13 mouse cellular contexts compared by ENCODE assay signal in the genomic region with DNA sequence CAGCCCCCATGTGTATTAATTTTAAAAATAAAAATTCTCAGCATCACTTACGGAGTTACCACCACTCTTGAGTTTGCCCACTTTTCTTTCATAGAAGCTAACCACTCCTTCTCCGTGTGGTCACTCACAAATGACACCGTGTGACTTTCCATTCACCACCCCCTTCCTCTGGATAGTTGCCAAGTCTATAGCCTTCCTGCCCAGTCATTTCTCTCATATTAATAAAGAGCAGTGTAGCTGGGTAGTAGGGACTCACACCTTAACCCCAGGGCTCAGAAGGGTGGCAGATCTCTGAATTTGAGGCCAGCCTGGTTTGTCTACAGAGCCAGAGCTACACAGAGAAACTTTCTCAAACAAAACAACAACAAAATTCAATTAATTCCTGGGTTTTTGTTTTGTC. TPM values are rescaled to one million over a fixed set of nuclear protein-coding genes. Genes with fewer than 3 reads are reported as not detected.
A peak's percentile ranks its signal among the peaks of the same experiment; 100 is the strongest.
DNase-seq lines count a peak whose midpoint lies in the region; ATAC-seq lines count a peak whose summit lies in the region.
"Had no signal": no experiment of that assay in that cellular context is flagged by ENCODE, and none has a peak within 500 bp of the region (broad histone marks: within the 10 kb centered on the region; RNA-seq: fewer than 3 reads in every experiment).

No protein-coding gene starts in this region.

- no peak overlapping the region for H3K9ac ChIP-seq in kidney, embryonic 15.5 days
- H3K9ac ChIP-seq in kidney, embryonic 14.5 days (ENCODE audit: low read depth, low read length): no peak overlapping the region
- H3K9ac ChIP-seq in heart, embryonic 15.5 days: no peak overlapping the region
- H3K9ac ChIP-seq: forebrain, postnatal 0 days; limb, embryonic 15.5 days; midbrain, embryonic 13.5 days had no signal

- DNase-seq in adrenal gland, postnatal 10 days: peak; percentile 32
- no peak for DNase-seq in adrenal gland, postnatal 25 days
- DNase-seq in lung, postnatal 36 days: peak; percentile 75
- no peak for DNase-seq in cerebellum, postnatal 4 days (ENCODE audit: low spot score in 2 of 2)
- DNase-seq in T-cell, adult 2 months (ENCODE audit: low spot score): no peak
- DNase-seq: B cell, adult 2 months; forebrain, postnatal 0 days had no signal

- no peak overlapping the region for H3K27ac ChIP-seq in kidney, embryonic 15.5 days
- no peak overlapping the region for H3K27ac ChIP-seq in kidney, embryonic 14.5 days (ENCODE audit: low read depth, low read length)
- H3K27ac ChIP-seq in heart, embryonic 15.5 days: 0 out of 2 replicates have a peak overlapping the region, but pooled peaks have one; percentile 1
- H3K27ac ChIP-seq: hindbrain, embryonic 10.5 days; limb, embryonic 15.5 days; midbrain, embryonic 13.5 days had no signal

- H3K4me1 ChIP-seq in kidney, embryonic 15.5 days: peaks cover 38% of the 10 kb centered on the region
- peaks cover 14% of the 10 kb centered on the region for H3K4me1 ChIP-seq in kidney, embryonic 14.5 days (ENCODE audit: control insufficient read depth, insufficient read depth, low read length)
- H3K4me1 ChIP-seq in heart, embryonic 15.5 days (replicated peaks): peaks cover 49% of the 10 kb centered on the region

- no peak overlapping the region for H3K4me3 ChIP-seq in kidney, embryonic 15.5 days (replicated peaks)
- no peak overlapping the region for H3K4me3 ChIP-seq in kidney, embryonic 14.5 days (ENCODE audit: low read length)
- H3K4me3 ChIP-seq in heart, embryonic 15.5 days: no peak overlapping the region
- H3K4me3 ChIP-seq: hindbrain, embryonic 10.5 days; limb, embryonic 15.5 days; midbrain, embryonic 13.5 days had no signal

- no peak for ATAC-seq in kidney, embryonic 15.5 days (replicated peaks; ENCODE audit: low FRiP score)
- no peak for ATAC-seq in kidney, embryonic 14.5 days (ENCODE audit: low FRiP score, low TSS enrichment)
- no peak for ATAC-seq in heart, embryonic 15.5 days (replicated peaks; ENCODE audit: insufficient number of reproducible peaks, insufficient read depth, low FRiP score, low read depth)
- ATAC-seq: forebrain, postnatal 0 days; midbrain, embryonic 13.5 days had no signal

- 0 out of 2 replicates have a peak overlapping the region, but pooled peaks have one; percentile 8 for H3K4me2 ChIP-seq in kidney, embryonic 15.5 days
- H3K4me2 ChIP-seq in kidney, embryonic 14.5 days (replicated peaks; ENCODE audit: low read depth, low read length): no peak overlapping the region
- H3K4me2 ChIP-seq in heart, embryonic 15.5 days: peak overlapping the region; percentile 1; the same call in 1 of the 2 replicates
- H3K4me2 ChIP-seq: limb, embryonic 15.5 days; midbrain, embryonic 13.5 days had no signal

- no peaks in the 10 kb centered on the region for H3K9me3 ChIP-seq in kidney, embryonic 15.5 days (replicated peaks)
- H3K9me3 ChIP-seq in kidney, embryonic 14.5 days (ENCODE audit: control insufficient read depth, low read length): no peaks in the 10 kb centered on the region
- no peaks in the 10 kb centered on the region for H3K9me3 ChIP-seq in heart, embryonic 15.5 days (replicated peaks)
- H3K9me3 ChIP-seq: hindbrain, embryonic 10.5 days; limb, embryonic 15.5 days; midbrain, embryonic 13.5 days had no signal

- H3K27me3 ChIP-seq in kidney, embryonic 15.5 days: no peaks in the 10 kb centered on the region
- H3K27me3 ChIP-seq in kidney, embryonic 14.5 days (ENCODE audit: control insufficient read depth, insufficient read depth, low read length): no peaks in the 10 kb centered on the region
- no peaks in the 10 kb centered on the region for H3K27me3 ChIP-seq in heart, embryonic 15.5 days
- H3K27me3 ChIP-seq: limb, embryonic 15.5 days; midbrain, embryonic 13.5 days had no signal

- WGBS in kidney, embryonic 15.5 days: 57% methylated on average over 3 of the region's 3 CpGs
- WGBS in kidney, embryonic 14.5 days: 74% methylated on average over 3 of the region's 3 CpGs
- 32% methylated on average over 3 of the region's 3 CpGs for WGBS in heart, embryonic 15.5 days

- H3K36me3 ChIP-seq in kidney, embryonic 15.5 days: peaks cover 49% of the 10 kb centered on the region
- H3K36me3 ChIP-seq in kidney, embryonic 14.5 days (ENCODE audit: control insufficient read depth, insufficient read depth, low read length): peaks cover 23% of the 10 kb centered on the region
- H3K36me3 ChIP-seq in heart, embryonic 15.5 days: peaks cover 25% of the 10 kb centered on the region

RNA-seq across cellular contexts. Expression of gene Thrap3, which starts 5.1 kb away (rescaled TPM):
- total RNA-seq in adrenal gland, postnatal 10 days (2021): 100 to 1,000 TPM; 177 to 229 TPM
- total RNA-seq in adrenal gland, postnatal 25 days (2021): 190 and 232 TPM in 2 replicates
- polyA plus RNA-seq in kidney, embryonic 15.5 days (2015; fragmentation: Nextera tagmentation; extraction: Ambion mirVana): 219 and 230 TPM in 2 replicates
- polyA plus RNA-seq in kidney, embryonic 14.5 days (2014; fragmentation: Nextera tagmentation; extraction: Ambion mirVana): 141 and 281 TPM in 2 replicates
- polyA plus RNA-seq in heart, embryonic 15.5 days (2015; fragmentation: Nextera tagmentation; extraction: Ambion mirVana): 129 and 149 TPM in 2 replicates

RNA-seq across cellular contexts. Expression of gene Sh3d21, which starts 34.2 kb away (rescaled TPM):
- 1 to 10 TPM; 3.3 to 3.9 TPM for total RNA-seq in adrenal gland, postnatal 10 days (2021)
- total RNA-seq in adrenal gland, postnatal 25 days (2021): 2.8 and 3.2 TPM in 2 replicates
- 8.3 and 9.5 TPM in 2 replicates for polyA plus RNA-seq in kidney, embryonic 15.5 days (2015; fragmentation: Nextera tagmentation; extraction: Ambion mirVana)
- 7.3 and 8.7 TPM in 2 replicates for polyA plus RNA-seq in kidney, embryonic 14.5 days (2014; fragmentation: Nextera tagmentation; extraction: Ambion mirVana)
- polyA plus RNA-seq in heart, embryonic 15.5 days (2015; fragmentation: Nextera tagmentation; extraction: Ambion mirVana): 3.3 and 4.1 TPM in 2 replicates

RNA-seq across cellular contexts. Expression of gene Eva1b, which starts 49.9 kb away (rescaled TPM):
- total RNA-seq in adrenal gland, postnatal 10 days (2021): 10 to 100 TPM; 36.3 to 41.2 TPM
- 23.4 and 33.9 TPM in 2 replicates for total RNA-seq in adrenal gland, postnatal 25 days (2021)
- polyA plus RNA-seq in kidney, embryonic 15.5 days (2015; fragmentation: Nextera tagmentation; extraction: Ambion mirVana): 90.0 and 98.5 TPM in 2 replicates
- 96.1 and 124 TPM in 2 replicates for polyA plus RNA-seq in kidney, embryonic 14.5 days (2014; fragmentation: Nextera tagmentation; extraction: Ambion mirVana)
- 28.0 and 37.7 TPM in 2 replicates for polyA plus RNA-seq in heart, embryonic 15.5 days (2015; fragmentation: Nextera tagmentation; extraction: Ambion mirVana)

RNA-seq across cellular contexts. Expression of gene Map7d1, which starts 58.7 kb away (rescaled TPM):
- 10 to 100 TPM; 60.4 to 72.7 TPM for total RNA-seq in adrenal gland, postnatal 10 days (2021)
- 55.0 and 68.0 TPM in 2 replicates for total RNA-seq in adrenal gland, postnatal 25 days (2021)
- polyA plus RNA-seq in kidney, embryonic 15.5 days (2015; fragmentation: Nextera tagmentation; extraction: Ambion mirVana): 39.6 and 40.7 TPM in 2 replicates
- 35.6 and 43.3 TPM in 2 replicates for polyA plus RNA-seq in kidney, embryonic 14.5 days (2014; fragmentation: Nextera tagmentation; extraction: Ambion mirVana)
- 39.4 and 50.7 TPM in 2 replicates for polyA plus RNA-seq in heart, embryonic 15.5 days (2015; fragmentation: Nextera tagmentation; extraction: Ambion mirVana)

Comparison
In these comparisons a context has a peak if more than half of its experiments do, and no peak if none do; other contexts are left out.
1. DNase-seq: peak in adrenal gland, postnatal 10 days (single experiment) and lung, postnatal 36 days (single experiment); none in adrenal gland, postnatal 25 days (single experiment), cerebellum, postnatal 4 days (0 of 2) and T-cell, adult 2 months (single experiment).